ENCODE assay signal across 18 mouse cellular contexts in genomic region chr8:57405277-57405817, GRCm38 (mm10). TPM values are rescaled to one million over a fixed set of nuclear protein-coding genes. Genes with fewer than 3 reads are reported as not detected.
DNase-seq lines count a peak whose midpoint lies in the region; ATAC-seq and TF ChIP-seq lines count a peak whose summit lies in the region.
"Had no signal": no experiment of that assay in that cellular context is flagged by ENCODE, and none has a peak within 500 bp of the region (broad histone marks: within the 10 kb centered on the region; RNA-seq: fewer than 3 reads in every experiment).

No protein-coding gene starts in this region.

- peak; percentile 56; the same call in 1 of the 2 replicates for ATAC-seq in neural tube, embryonic 12.5 days (ENCODE audit: low FRiP score, low read depth)
- no peak for ATAC-seq in granulocyte monocyte progenitor cell, adult 5-6 weeks (replicated peaks; ENCODE audit: poor library complexity, severe bottlenecking)
- ATAC-seq in stomach, postnatal 0 days (ENCODE audit: low FRiP score, low TSS enrichment): no peak
- ATAC-seq: CD4-positive, CD25-positive, alpha-beta regulatory T cell, adult 4 months; forebrain, embryonic 15.5 days had no signal

- peaks cover 6% of the 10 kb centered on the region; the same call in 1 of the 2 replicates for H3K4me1 ChIP-seq in neural tube, embryonic 12.5 days
- H3K4me1 ChIP-seq in limb, embryonic 10.5 days: peaks cover 53% of the 10 kb centered on the region
- no peaks in the 10 kb centered on the region for H3K4me1 ChIP-seq in stomach, postnatal 0 days (replicated peaks; ENCODE audit: control insufficient read depth, insufficient read depth)

- H3K9me3 ChIP-seq in neural tube, embryonic 12.5 days: no peaks in the 10 kb centered on the region
- no peaks in the 10 kb centered on the region for H3K9me3 ChIP-seq in limb, embryonic 10.5 days (replicated peaks)
- no peaks in the 10 kb centered on the region for H3K9me3 ChIP-seq in stomach, postnatal 0 days (ENCODE audit: control insufficient read depth, low read length)
- H3K9me3 ChIP-seq: forebrain, embryonic 15.5 days; G1E; heart, embryonic 10.5 days had no signal

- 9% methylated on average over 11 of the region's 11 CpGs for WGBS in neural tube, embryonic 12.5 days
- WGBS in limb, embryonic 10.5 days: 27% methylated on average over 11 of the region's 11 CpGs
- 41% methylated on average over 11 of the region's 11 CpGs for WGBS in stomach, postnatal 0 days

- DNase-seq in neural tube, embryonic 10.5 days (ENCODE audit: extremely low spot score, low spot score): no peak
- peak; percentile 51 for DNase-seq in embryo, embryonic 10 days (ENCODE audit: low spot score)
- DNase-seq in limb, embryonic 10.5 days (ENCODE audit: low spot score): peak; percentile 64
- no peak for DNase-seq in thymus, adult 18-20 months
- no peak for DNase-seq in stomach, postnatal 0 days (ENCODE audit: low spot score)
- DNase-seq: cerebellum, adult 18-20 months; cerebellum, postnatal 36 days; gastrocnemius, postnatal 36 days; kidney, adult 18-20 months; lung, postnatal 14 days; thymus, postnatal 25 days had no signal

- H3K4me2 ChIP-seq in neural tube, embryonic 12.5 days (replicated peaks): peak overlapping the region; percentile 38; the same call in 1 of the 2 replicates
- no peak overlapping the region for H3K4me2 ChIP-seq in stomach, postnatal 0 days (replicated peaks; ENCODE audit: low read depth)
- H3K4me2 ChIP-seq: forebrain, embryonic 15.5 days had no signal

- TF ChIP-seq EP300 in stomach, postnatal 0 days (optimal IDR thresholded peaks at IDR 0.05): no peak

- H3K36me3 ChIP-seq in neural tube, embryonic 12.5 days: no peaks in the 10 kb centered on the region
- H3K36me3 ChIP-seq in limb, embryonic 10.5 days: no peaks in the 10 kb centered on the region
- no peaks in the 10 kb centered on the region for H3K36me3 ChIP-seq in stomach, postnatal 0 days (ENCODE audit: control insufficient read depth, insufficient read depth, low read length)
- H3K36me3 ChIP-seq: forebrain, embryonic 15.5 days; G1E; heart, embryonic 10.5 days had no signal

- H3K27me3 ChIP-seq in neural tube, embryonic 12.5 days (replicated peaks): peaks cover 16% of the 10 kb centered on the region
- H3K27me3 ChIP-seq in limb, embryonic 10.5 days (ENCODE audit: low read depth, poor library complexity, severe bottlenecking): peaks cover 29% of the 10 kb centered on the region
- H3K27me3 ChIP-seq in stomach, postnatal 0 days (ENCODE audit: control insufficient read depth, insufficient read depth, low read length): no peaks in the 10 kb centered on the region
- H3K27me3 ChIP-seq: forebrain, embryonic 15.5 days had no signal

- H3K9ac ChIP-seq in neural tube, embryonic 12.5 days: no peak overlapping the region
- H3K9ac ChIP-seq in stomach, postnatal 0 days (ENCODE audit: low read length): no peak overlapping the region
- H3K9ac ChIP-seq: forebrain, embryonic 15.5 days had no signal

- no peak for TF ChIP-seq CTCF in stomach, postnatal 0 days (IDR thresholded peaks at IDR 0.05; ENCODE audit: low read depth)

- H3K27ac ChIP-seq in neural tube, embryonic 12.5 days: no peak overlapping the region
- peak overlapping the region; percentile 64; the same call in 1 of the 2 replicates for H3K27ac ChIP-seq in limb, embryonic 10.5 days
- no peak overlapping the region for H3K27ac ChIP-seq in stomach, postnatal 0 days (replicated peaks)
- H3K27ac ChIP-seq: forebrain, embryonic 15.5 days; heart, embryonic 10.5 days had no signal

- no peak overlapping the region for H3K4me3 ChIP-seq in neural tube, embryonic 12.5 days
- H3K4me3 ChIP-seq in limb, embryonic 10.5 days: no peak overlapping the region
- H3K4me3 ChIP-seq in stomach, postnatal 0 days (ENCODE audit: low read depth, low read length): no peak overlapping the region
- H3K4me3 ChIP-seq: forebrain, embryonic 15.5 days; heart, embryonic 10.5 days had no signal

RNA-seq across cellular contexts. Expression of gene Scrg1, which starts 50.4 kb away (rescaled TPM):
- 2.0 and 2.1 TPM in 2 replicates for polyA plus RNA-seq in neural tube, embryonic 12.5 days (2016; fragmentation: Nextera tagmentation; extraction: Ambion mirVana)
- not detected in 2 replicates for polyA plus RNA-seq in limb, embryonic 10.5 days (2016; fragmentation: Nextera tagmentation; extraction: Ambion mirVana)
- total RNA-seq in granulocyte monocyte progenitor cell, adult 5-6 weeks (2014; fragmentation: Nextera tagmentation): not detected in 2 replicates
- total RNA-seq in granulocyte monocyte progenitor cell, adult 5-6 weeks (2017): not detected in 2 replicates
- polyA plus RNA-seq in stomach, postnatal 0 days (2015; fragmentation: Nextera tagmentation; extraction: Ambion mirVana): 0.65 and 0.98 TPM in 2 replicates
- total RNA-seq: G1E; gastrocnemius, postnatal 36 days; monocyte, adult 5-6 weeks had no signal
- polyA plus RNA-seq: CD4-positive, CD25-positive, alpha-beta regulatory T cell, adult 4 months; G1E had no signal

Comparison
In these comparisons a context has a peak if more than half of its experiments do, and no peak if none do; other contexts are left out.
1. DNase-seq: peak in embryo, embryonic 10 days (single experiment) and limb, embryonic 10.5 days (single experiment); none in neural tube, embryonic 10.5 days (single experiment), thymus, adult 18-20 months (0 of 2) and stomach, postnatal 0 days (single experiment).